Mouse (Mus musculus): ENCODE measurements around the gene Mrvi1. TPM values are rescaled to one million over a fixed set of nuclear protein-coding genes. Genes with fewer than 3 reads are reported as not detected.
A peak's percentile ranks its signal among the peaks of the same experiment; 100 is the strongest.

The Mrvi1 gene
- total RNA-seq, 2 experiments from 2014 or later, result 1.5 TPM

DNA sequence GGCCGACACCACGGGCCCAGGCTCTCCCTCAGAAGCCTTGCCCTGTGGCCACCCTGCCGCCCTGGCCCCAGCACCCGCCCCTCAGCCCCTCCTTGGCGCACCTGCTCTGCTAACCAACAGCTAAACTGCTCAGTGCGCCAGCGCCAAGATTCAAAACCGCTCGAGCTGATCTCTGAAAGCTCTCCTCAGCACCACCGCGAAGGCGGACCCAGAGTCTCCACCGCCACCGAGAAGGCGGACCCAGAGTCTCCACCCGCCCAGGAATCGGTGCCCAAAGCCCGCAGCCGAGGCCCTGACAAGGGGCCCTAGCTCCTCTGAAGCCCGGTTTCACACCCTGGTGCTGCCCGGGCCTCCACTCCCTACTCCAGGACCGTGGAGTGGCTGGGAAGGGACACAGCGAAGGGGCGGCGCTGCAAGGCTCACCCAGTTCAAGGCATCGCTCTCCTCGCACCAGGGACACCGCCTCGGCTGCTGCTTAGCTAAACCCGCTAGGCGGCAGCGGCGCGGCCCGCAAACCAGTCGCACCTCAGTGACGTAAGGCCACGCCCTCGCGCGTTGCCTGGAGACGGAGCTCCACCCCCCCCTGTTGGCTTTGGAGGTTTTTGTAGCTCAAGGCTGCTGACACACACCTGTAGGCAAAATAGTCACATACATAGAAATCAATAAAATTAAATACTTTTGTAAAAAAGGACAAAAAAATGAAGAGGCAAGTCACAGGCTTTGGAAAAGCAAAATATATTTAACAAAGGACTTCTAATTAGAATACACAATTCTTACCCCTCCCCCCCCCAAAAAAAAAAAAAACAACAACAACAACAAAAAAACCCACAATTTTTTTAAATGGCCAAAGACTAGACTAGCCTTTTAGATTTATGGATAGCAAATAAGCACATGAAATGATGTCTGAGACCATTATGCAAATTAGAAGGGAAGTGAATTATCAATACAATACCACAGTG lies 138.1 kb downstream of the Mrvi1 start, which contains the start of gene Rnf141:
Gene Rnf141, minus strand, starts transcription at position 542 of the 959 bp plus-strand sequence.
- DNase-seq, result peak; percentile 95
- intact Hi-C loops (cut with DNase I), result no loop called here

DNA sequence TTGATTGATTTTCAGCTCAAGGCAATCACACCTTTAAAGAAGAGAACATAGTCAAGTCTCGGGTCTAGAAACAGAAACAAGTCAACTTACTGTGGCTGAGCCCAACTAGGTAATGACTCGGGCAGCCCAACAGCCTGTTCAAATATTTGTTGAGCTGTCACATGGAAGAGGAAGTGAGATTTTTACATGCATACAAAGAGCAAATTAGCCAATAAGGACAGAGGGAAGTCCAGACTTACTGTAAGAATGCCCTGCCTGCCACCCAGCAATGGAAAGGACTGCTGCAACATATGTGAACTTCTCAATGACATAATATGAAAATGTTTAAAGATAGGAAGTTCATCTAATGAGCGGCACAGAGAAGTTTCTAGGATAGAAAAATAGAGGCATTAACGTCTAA lies 141.9 kb downstream of the Mrvi1 start:
- intact Hi-C loops (cut with DNase I), result no loop called here
- DNase-seq, result no peak

DNA sequence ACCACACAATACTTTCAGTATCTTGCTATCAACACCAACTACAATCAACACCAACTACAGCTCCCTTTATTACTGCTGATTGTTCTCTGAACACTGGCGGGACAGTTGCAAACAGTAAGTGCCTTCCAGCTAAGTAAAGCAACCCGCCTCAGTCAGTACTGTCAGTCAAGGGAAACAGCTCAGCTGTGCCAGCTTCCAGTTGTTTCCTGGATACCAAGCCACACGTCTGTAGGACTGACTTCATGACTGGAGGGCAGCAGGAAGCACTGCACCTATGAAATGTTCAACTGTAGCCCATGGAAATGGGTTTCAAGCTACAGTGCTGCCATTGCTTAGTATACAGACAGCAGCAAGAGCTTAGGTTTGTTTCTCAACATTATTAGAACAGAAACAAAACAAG lies 147.7 kb downstream of the Mrvi1 start:
- no peak for DNase-seq

DNA sequence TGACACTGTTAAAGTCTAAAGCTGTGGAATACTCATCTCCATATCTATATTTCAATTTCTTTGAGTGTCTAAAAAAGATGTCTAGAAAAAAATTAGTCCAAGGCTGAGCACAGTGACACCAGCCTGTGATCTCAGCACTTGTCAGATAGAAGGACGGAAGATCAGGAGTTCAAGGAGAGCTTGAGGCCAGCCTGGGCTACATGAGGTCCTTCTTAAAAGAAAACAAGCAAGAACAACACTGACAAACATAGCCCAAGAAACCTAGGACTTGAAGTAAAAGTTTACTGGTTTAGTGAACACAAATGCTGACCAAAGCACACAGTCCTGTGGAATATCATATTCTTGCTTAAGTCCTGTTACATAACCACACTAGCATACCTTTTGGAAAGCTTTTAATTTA lies 148.2 kb downstream of the Mrvi1 start:
- no peak for DNase-seq
- intact Hi-C loops (cut with DNase I), result no loop called here

More for the DNA sequence above, 147.7 kb downstream of the Mrvi1 start:
- intact Hi-C loops (cut with DNase I), result no loop called here

DNA sequence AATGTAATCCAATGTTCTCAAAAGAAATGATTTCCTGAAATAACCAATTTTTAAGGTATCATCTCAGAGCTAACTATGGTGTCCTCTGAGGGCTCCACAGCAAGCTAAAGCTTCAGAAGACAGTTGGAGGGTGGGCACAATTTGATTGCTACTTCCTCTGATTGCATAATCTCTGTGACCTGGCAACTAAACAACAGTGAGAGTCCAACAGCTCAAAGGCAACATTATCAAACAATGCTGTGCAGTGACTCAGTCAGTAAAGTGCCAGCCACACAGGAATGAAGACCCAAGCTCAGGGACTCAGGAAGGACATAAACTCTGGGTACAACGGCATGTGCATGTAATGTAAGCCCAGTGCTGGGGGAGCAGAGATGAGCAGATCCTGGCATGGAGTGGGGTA lies 149.2 kb downstream of the Mrvi1 start:
- no peak for DNase-seq
- intact Hi-C loops (cut with DNase I), result no loop called here

DNA sequence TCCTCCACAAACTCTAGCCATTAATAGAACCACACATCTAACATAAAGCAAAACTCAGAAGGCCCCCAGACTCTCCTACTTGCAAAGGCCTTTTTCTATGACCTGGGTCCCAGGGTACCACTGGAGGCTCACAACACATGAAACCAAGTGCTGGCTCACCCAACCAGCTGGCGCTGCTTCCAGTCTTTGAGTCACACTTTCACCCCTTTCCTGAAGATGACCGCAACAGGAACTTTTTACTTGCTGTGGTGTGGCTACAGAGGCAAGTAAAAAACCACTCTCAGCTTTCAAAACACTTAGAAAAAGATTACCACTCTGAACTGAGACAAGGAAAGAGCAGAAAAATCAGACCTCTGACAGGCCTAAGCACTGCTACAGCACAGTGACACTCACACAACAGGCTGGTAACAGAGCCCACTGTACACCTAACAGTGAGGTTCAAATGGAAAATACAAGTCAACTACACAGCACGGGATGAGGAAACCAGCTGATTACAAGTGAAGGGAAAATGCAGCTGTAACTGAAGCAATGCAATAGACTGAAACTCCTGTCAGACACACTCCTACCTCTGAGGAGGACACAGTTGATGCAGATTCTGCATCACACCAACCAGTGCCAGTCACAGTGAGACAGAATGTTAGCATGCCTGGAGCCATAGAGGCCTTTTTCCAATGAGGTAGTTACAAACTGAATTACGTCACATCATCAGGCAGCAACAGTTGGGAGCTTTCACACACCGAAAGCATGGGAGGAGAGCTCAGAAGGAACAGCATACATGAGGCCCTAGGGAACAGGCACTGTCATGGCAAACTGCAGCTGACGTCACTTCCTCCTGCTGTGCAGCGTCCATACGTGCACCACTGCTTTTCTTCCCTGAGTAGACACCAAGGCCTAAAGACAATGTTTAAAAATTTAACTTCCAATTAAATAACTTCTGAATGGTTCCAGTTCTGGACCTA lies 158.0 kb downstream of the Mrvi1 start:
- DNase-seq, result no peak
- intact Hi-C loops (cut with DNase I), result no loop called here

DNA sequence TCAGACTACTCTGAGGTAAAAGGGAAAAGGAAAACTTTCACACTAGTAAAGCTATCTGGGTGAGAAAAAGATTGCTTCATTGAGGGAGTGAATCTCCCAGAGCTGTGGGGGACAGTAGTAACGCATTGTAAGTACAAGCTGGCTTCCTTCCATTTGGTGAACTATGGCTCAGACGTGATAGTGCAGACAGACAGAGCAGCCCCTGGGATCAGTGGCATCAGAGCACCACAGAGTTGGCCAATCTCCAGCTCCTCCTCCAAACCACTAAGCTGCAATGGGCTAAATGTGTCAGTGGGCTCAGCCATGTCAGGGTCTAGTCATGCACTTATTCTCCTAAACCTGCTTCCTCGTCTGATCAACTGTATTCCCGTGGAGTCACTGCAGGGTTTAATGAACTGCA lies 158.7 kb downstream of the Mrvi1 start:
- intact Hi-C loops (cut with DNase I), result no loop called here
- DNase-seq, result no peak

DNA sequence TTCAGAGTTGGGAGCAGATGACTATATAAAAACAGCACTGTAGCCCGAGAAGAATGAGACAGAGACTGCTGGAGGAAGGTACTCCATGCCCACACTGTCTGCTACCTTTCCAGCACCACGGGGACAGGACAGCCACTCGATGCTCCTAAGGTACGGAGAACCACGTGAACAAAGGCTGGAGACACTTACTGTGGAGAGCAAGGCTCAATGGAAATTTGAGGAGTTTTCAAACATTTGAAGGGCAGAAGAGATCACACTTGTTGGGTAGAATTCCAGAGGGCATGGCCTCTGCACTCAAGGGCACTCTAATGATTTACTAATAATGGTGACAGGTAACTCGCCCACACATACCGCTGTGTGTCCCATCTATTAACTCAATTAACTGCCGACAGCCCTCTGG lies 159.2 kb downstream of the Mrvi1 start:
- no peak for DNase-seq
- intact Hi-C loops (cut with DNase I), result no loop called here

DNA sequence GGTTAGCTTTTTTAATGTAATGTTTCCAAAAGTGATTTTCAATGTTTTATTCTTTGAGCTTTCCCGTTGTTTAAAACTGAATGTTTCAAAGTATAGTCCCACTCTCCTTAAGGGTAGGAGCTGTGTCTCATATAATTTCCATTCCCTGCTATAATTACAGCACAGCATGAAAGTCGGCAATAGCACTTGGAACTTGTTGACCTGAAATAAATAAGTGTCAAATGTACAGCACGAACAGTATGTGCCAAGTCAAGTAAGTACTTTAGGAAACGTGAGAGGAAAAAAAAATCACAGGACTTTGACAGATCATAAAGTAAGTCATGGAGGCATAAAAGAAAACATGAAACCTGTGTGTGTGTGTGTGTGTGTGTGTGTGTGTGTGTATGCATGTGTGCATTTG lies 160.2 kb downstream of the Mrvi1 start:
- intact Hi-C loops (cut with DNase I), result no loop called here
- DNase-seq, result no peak

DNA sequence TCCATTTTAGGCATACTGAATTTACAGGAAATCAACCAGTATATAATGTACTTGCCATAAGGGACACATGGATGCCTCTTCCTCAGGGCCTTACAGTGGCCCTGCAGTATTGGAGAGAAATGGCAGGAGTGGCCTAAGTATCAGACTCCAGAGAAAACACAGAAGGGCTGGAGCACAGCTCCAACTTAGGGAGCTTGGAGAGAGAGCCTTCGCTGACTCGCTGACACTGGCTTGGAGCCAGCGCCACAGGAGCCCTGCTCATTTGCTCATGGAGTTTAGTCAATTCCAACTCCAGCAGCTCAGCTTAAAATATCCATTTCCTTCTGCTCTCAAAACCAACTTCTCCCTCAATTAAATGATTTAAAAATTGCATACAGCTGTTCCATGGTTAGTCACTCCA lies 160.6 kb downstream of the Mrvi1 start:
- DNase-seq, result peak; percentile 72
- intact Hi-C loops (cut with DNase I), result no loop called here

DNA sequence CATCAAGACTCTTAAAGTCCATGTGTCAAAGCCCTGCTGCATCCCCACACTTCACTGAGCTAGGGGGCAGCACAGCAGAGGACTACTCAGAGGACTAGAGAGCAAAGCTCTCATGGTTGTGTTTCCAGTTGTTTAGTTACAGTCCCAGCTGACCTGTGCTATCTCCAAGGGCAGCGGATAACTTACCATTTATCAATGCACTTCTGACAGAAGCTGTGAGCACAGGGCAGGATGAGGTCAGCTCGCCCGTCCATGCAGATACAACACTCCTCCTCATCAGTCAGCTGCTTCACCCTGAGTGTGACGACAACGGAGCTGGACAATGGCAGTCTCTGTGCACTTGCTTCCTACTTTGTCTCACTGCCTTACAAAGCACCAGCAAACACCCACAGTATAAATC lies 161.2 kb downstream of the Mrvi1 start:
- intact Hi-C loops (cut with DNase I), result no loop called here
- DNase-seq, result no peak

DNA sequence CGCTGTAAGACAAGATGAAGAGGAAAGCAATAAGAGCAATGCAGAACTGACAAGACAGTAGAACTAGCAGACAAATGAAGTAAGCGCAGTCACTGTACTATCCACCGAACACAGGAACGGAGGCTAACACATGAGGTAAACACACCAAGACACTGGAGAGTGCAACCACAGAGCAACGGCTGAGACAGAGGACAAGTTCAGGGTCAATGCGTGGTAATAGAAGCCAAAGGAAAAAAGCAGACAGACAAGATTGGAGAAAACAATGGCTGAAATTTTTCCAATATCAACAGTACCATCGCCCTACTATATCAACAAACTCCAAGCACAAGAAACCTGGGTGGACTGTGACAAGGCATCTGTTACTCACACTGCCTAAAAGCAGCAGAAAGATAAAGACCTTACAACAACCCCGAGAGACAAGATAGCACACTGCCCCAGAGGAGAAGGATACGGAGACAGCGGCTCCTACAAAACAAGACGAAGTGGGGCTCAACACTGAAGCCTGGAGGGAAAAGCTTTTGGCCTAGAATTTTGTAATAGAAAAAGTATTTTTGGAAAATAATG lies 163.4 kb downstream of the Mrvi1 start:
- intact Hi-C loops (cut with DNase I), result loop anchor here (5.0 kb wide), 1 partner anchor 198 kb away; no protein-coding TSS in a partner anchor
- no peak for DNase-seq

Other genes with a start within 250 kb of the Mrvi1 start
- 10 to 100 TPM; 18.5 to 19.5 TPM for gene Ampd3, start 214.3 kb downstream of the Mrvi1 start, total RNA-seq (2021)
- 10 to 100 TPM; 85.2 to 93.9 TPM for gene Rnf141, start 138.0 kb downstream of the Mrvi1 start, total RNA-seq (2021)
- 1 to 10 TPM; 4.0 to 5.1 TPM for gene Lyve1, start 119.2 kb downstream of the Mrvi1 start, total RNA-seq (2021)
- 10 to 100 TPM; 66.0 to 70.1 TPM for gene Ctr9, start 46.5 kb upstream of the Mrvi1 start, total RNA-seq (2021)
- gene Eif4g2, start 100.6 kb upstream of the Mrvi1 start, total RNA-seq (2021), result 1,000 to 10,000 TPM; 1,288 to 1,328 TPM

Data from left cerebral cortex, postnatal 4 days (tissue).